Mouse (Mus musculus): Measurements from ENCODE around the gene Ctxn2. TPM values are rescaled to one million over a fixed set of nuclear protein-coding genes. Genes with fewer than 3 reads are reported as not detected.
"Not testable (repeated sequence)": the region's sequence is repeated elsewhere in the genome, so short reads cannot be mapped to it uniquely, and the experiment has no call there.

Gene Ctxn2
- polyA plus RNA-seq (2015; fragmentation: Nextera tagmentation; extraction: Ambion mirVana), result 21.9 and 29.0 TPM in 2 replicates

DNA sequence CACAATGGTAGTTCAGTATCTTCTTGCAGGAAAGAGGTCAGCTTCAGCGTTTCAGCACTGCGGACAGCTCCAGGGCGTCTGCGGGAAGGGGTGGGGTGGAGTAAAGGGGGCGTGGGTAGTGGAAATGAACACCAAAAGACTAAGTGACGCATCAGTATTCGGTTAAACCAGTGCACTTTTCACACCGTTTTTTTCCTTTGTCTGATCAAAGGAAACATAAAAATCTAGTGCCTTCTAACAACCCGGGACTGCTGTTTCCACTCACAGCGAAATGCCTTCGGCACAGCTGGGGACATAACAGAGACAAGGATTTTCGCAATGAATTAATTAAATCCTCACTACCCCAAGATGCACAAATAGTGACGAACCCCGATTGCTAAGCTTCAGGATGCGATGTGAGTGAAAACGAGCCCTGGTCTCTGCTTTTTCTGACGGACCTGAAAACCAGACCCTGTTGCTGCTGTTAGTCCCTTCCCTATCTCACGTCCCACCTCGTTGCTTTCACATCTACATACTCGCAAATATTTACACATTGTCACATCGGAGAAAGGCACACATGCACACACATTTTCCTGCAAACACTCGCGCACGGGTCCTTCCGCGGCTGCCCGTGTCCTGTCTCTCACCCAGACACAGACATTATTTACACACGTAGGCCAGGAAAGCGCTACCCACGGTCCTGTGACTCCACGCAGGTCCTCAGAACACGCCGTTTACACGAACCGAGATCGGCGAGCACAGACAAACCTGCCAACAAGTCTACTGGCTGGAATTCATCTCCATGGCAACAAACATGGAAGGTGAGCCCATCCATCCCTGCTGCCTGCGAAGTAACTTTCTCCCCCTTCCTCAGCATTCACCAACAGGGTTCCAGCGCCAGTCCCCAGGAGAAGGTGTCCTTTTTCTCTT is at the start of gene Ctxn2:
Gene Ctxn2 (plus strand): TSS at position 790 of the 909 bp plus-strand sequence.
- peak within 1 kb of the TSS; percentile 64 for H3K4me2 ChIP-seq
- peak within 1 kb of the TSS; percentile 51 for H3K4me3 ChIP-seq (replicated peaks)
- H3K27me3 ChIP-seq (replicated peaks), result no peaks in the 10 kb centered on the region
- H3K9me3 ChIP-seq (replicated peaks), result no peaks in the 10 kb centered on the region
- peak within 1 kb of the TSS; percentile 57 for H3K9ac ChIP-seq (replicated peaks)
- H3K36me3 ChIP-seq, result no peaks in the 10 kb centered on the region
- peak within 1 kb of the TSS; percentile 89 for H3K27ac ChIP-seq (replicated peaks)
- H3K4me1 ChIP-seq, result peaks cover 16% of the 10 kb centered on the region
- ATAC-seq (ENCODE audit: low FRiP score), result peak; percentile 89
- under 1% methylated on average over 39 of the region's 39 CpGs for WGBS

DNA sequence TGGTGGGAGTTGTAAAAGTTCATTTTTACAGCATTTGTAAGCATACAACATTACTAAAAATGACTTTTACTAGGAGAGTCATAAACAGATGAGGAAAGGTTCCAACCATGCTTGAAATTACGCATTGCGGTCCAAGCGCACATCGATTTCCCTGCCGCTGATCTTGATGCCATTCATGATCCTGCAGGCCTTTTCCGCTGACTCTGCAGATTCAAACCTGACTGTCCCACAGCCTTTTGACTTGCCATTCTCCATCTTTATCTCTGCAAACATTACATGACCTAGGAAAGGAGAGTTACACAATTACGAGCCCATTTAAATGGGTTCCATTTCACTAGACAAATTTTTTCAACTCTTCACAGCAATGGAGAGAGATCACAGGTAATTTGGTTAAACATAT is 47.7 kb upstream of the Ctxn2 start:
- WGBS, result 89% methylated on average over 7 of the region's 7 CpGs

DNA sequence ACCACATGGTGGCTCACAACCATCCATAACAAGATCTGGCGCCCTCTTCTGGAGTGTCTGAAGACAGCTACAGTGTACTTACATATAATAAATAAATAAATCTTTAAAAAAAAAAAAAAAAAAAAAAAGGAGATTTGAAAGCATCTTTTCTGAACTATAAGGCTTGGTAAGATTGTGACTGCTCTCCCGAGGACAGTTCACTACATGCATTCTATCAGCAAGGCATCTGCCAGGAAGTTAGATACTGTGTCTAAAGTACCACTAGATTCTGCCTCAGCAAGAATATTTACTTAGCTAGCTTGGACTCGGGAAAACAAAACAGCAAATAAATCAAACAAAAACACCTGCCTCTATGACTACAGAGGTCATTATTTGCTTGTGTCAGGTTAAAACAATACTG is 44.4 kb upstream of the Ctxn2 start:
- 77% methylated on average over 3 of the region's 3 CpGs for WGBS
- H3K4me1 ChIP-seq; H3K9ac ChIP-seq (replicated peaks); H3K27me3 ChIP-seq (replicated peaks); H3K27ac ChIP-seq (replicated peaks); ATAC-seq (ENCODE audit: low FRiP score); H3K9me3 ChIP-seq (replicated peaks); H3K4me2 ChIP-seq; H3K4me3 ChIP-seq (replicated peaks): not testable (repeated sequence)
- peaks cover 34% of the 10 kb centered on the region for H3K36me3 ChIP-seq

More for the DNA sequence above, 47.7 kb upstream of the Ctxn2 start:
- Histone ChIP-seq H3K36me3 (peaks cover 33% of the 10 kb centered on the region), H3K9ac (replicated peaks) (no peak overlapping the region), H3K4me1 (no peaks in the 10 kb centered on the region; the same call in 1 of the 2 replicates), H3K9me3 (replicated peaks) (no peaks in the 10 kb centered on the region), H3K27me3 (replicated peaks) (no peaks in the 10 kb centered on the region), H3K27ac (replicated peaks) (no peak overlapping the region), H3K4me2 (no peak overlapping the region), H3K4me3 (replicated peaks) (no peak overlapping the region)
- no peak for ATAC-seq (ENCODE audit: low FRiP score)

DNA sequence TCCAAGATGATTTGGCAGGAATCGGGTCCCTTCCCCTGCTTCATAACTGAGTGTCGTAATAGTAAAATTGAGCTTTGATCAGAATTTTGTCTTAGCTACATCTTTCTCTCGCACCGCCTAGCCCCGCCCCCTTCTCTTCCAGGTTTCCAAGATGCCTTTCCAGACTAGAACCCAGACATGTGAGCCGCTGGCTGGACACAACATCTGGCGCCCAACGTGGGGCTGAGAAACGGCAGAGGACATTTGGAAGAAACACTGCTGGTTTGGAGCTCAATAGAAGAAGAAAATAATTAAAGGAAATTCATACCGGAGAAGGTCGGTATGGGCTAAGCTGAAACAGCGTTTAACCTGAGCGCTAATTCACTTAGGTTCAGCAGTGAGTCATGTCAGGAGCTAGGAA is 32.0 kb upstream of the Ctxn2 start:
- not testable (repeated sequence) for H3K27me3 ChIP-seq (replicated peaks); H3K4me2 ChIP-seq; H3K27ac ChIP-seq (replicated peaks); H3K9me3 ChIP-seq (replicated peaks); H3K4me1 ChIP-seq; ATAC-seq (ENCODE audit: low FRiP score); H3K9ac ChIP-seq (replicated peaks); H3K4me3 ChIP-seq (replicated peaks)
- WGBS, result 97% methylated on average over 13 of the region's 13 CpGs
- peaks cover 36% of the 10 kb centered on the region for H3K36me3 ChIP-seq

DNA sequence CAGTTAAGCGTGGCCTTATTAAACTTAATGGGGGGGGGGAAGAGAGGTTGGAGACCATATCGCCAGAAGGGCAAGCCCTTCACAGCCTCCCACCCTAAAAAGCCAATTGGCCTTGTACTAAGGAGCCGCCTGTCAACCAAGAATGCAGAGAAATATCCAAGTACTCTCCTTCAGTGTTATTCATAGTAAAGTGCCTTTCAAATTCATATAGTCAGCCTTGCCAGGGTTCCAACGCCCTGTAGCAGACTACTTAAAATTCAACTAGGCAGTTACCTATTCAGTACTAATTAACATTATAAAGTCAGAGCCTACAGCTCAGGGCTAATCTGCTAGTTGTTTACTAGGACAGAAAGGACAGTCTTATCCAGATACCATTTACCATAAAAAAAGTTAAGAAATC is 30.0 kb upstream of the Ctxn2 start:
- H3K9me3 ChIP-seq (replicated peaks), result not testable (repeated sequence)

DNA sequence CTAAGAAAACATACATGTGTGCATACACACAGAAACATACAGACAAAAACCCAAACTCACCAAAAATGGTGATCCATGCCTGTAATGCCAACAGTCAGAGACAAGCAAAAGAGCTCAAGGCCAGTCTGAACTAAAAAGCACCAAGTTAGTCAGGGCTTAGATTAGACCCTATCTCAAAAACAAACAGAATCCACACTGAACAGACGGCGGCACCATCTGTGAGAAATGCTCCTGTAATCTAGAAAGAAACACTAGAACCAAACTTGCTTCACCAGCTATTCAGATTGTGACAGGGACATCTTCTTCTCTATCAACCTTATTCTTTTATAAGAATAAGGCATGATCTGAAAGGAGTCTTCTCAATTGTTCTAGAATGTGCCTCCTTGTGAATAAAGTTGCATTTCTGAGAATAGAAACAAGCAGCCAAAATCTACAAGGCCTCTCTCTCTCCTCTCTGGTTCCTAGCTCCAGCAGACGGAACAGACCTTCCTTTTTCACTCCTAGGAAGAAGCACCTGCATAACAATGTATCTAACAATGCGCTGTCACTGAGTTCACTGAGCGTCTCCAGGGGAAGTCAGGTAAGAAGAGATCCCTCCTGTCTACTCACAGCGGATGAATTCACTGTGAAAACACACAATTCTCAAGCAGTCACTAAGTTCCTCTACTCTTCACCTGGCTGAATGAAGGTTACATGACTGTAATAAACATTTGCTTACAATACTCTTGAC is 16.9 kb upstream of the Ctxn2 start:
- no peaks in the 10 kb centered on the region for H3K27me3 ChIP-seq (replicated peaks)
- H3K4me2 ChIP-seq, result no peak overlapping the region
- no peak for ATAC-seq (ENCODE audit: low FRiP score)

More for the DNA sequence above, 30.0 kb upstream of the Ctxn2 start:
- H3K27ac ChIP-seq (replicated peaks); ATAC-seq (ENCODE audit: low FRiP score); H3K27me3 ChIP-seq (replicated peaks); H3K4me1 ChIP-seq; H3K4me3 ChIP-seq (replicated peaks); H3K4me2 ChIP-seq; H3K9ac ChIP-seq (replicated peaks): not testable (repeated sequence)
- H3K36me3 ChIP-seq, result peaks cover 34% of the 10 kb centered on the region
- WGBS, result 91% methylated on average over 4 of the region's 4 CpGs

DNA sequence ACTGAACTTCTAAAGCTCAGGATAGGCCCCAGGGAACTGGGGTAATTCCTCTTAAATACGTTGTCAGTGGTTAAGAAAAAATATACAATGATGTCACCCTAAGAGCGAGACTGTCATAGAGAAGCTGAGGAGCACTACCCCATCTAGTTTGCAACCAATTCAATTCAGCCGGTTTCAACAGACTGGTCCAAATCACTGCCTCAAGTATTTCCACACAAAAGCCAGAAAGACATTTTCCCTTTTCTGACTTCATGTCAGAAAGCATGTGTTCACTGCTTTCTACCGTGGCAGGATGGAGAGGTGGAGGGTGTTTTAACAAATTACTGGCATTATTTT is 14.2 kb upstream of the Ctxn2 start:
- Histone ChIP-seq H3K36me3 (no peaks in the 10 kb centered on the region), H3K27me3 (replicated peaks) (no peaks in the 10 kb centered on the region), H3K4me1 (peaks cover 24% of the 10 kb centered on the region), H3K4me3 (replicated peaks) (peak overlapping the region; percentile 62), H3K9ac (replicated peaks) (peak overlapping the region; percentile 83), H3K27ac (replicated peaks) (peak overlapping the region; percentile 90), H3K9me3 (replicated peaks) (no peaks in the 10 kb centered on the region), H3K4me2 (peak overlapping the region; percentile 67)
- peak; percentile 45; the same call in 1 of the 2 replicates for ATAC-seq (ENCODE audit: low FRiP score)
- WGBS, result 3% methylated on average over 4 of the region's 4 CpGs

More for the DNA sequence above, 16.9 kb upstream of the Ctxn2 start:
- Histone ChIP-seq H3K27ac (replicated peaks) (no peak overlapping the region), H3K4me1 (peaks cover 24% of the 10 kb centered on the region), H3K9ac (replicated peaks) (no peak overlapping the region), H3K9me3 (replicated peaks) (no peaks in the 10 kb centered on the region), H3K4me3 (replicated peaks) (no peak overlapping the region), H3K36me3 (peaks cover 8% of the 10 kb centered on the region; the same call in 1 of the 2 replicates)
- WGBS, result 72% methylated on average over 6 of the region's 6 CpGs

DNA sequence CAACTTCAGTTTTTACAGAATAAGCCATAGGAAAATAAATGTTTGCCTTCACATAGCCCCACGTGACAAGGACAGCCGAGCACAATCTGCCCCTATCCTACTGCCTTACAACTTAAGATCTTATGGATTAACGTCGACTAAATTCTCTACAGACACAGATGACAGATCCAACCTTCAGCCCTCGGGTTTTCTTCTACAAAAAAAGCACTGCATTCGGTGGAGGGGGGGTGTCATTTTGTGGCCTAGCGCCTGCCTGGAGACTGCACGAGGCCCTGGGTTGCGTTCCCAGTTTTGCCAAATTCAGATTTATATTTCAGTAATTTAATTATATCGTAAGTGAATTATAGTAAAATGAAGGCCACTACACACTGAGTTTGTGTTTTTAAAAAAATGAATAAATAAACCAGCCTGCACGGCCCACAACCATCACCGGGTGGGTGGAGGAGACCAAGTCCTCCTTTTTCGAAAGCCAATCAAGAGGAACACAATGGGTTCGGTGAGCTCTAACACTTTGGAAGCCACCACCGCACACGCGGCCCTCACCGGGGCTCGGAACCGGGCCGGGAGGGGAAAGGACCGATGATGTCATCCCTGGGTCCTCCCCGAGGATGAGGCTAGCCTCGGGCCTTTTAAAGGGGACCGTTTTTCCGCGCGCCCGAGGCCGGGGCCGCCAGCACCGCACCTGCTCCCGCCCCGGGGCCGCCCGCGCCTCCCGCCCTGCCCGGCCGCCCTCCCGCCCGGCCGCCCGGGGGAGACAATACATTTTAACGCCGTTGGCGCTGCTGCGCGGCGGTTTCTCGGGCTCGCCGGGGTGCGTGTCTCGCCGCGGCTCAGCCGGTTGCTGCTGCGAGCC is 13.6 kb upstream of the Ctxn2 start:
- peak overlapping the region; percentile 67 for H3K4me2 ChIP-seq
- H3K4me3 ChIP-seq (replicated peaks), result peak overlapping the region; percentile 62
- H3K9me3 ChIP-seq (replicated peaks), result no peaks in the 10 kb centered on the region
- H3K4me1 ChIP-seq, result peaks cover 24% of the 10 kb centered on the region
- H3K27me3 ChIP-seq (replicated peaks), result no peaks in the 10 kb centered on the region
- H3K27ac ChIP-seq (replicated peaks), result peak overlapping the region; percentile 90
- ATAC-seq (ENCODE audit: low FRiP score), result peak; percentile 83
- H3K9ac ChIP-seq (replicated peaks), result peak overlapping the region; percentile 83
- WGBS, result under 1% methylated on average over 46 of the region's 59 CpGs
- H3K36me3 ChIP-seq, result no peaks in the 10 kb centered on the region

DNA sequence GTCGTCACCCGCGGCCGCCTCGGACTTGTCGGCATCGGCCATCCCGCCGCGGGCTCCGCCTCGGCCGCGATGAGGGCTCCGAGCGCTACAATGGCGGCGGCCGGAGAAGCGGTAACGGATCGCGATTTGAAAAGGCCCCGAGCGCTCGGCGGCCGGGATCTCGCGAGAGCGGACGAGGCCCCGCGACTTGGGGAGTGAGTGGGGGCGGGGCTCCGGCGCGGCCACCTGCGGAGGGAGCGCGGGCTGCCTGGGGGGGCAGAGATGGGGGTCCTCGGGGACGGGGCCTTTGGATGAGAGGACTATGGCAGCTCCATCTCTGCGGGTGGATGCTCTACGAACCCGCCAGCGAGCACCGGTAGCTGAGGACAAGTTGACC is 13.0 kb upstream of the Ctxn2 start, which contains the start of gene Myef2:
Gene Myef2 (minus strand): TSS at position 185 of the 376 bp plus-strand sequence.
- Histone ChIP-seq H3K36me3 (no peaks in the 10 kb centered on the region), H3K27ac (replicated peaks) (peak within 1 kb of the TSS; percentile 90), H3K9me3 (replicated peaks) (no peaks in the 10 kb centered on the region), H3K27me3 (replicated peaks) (no peaks in the 10 kb centered on the region), H3K9ac (replicated peaks) (peak within 1 kb of the TSS; percentile 83), H3K4me2 (peak within 1 kb of the TSS; percentile 67), H3K4me1 (peaks cover 24% of the 10 kb centered on the region), H3K4me3 (replicated peaks) (peak within 1 kb of the TSS; percentile 62)
- WGBS, result under 1% methylated on average over 47 of the region's 48 CpGs
- peak; percentile 89 for ATAC-seq (ENCODE audit: low FRiP score)

DNA sequence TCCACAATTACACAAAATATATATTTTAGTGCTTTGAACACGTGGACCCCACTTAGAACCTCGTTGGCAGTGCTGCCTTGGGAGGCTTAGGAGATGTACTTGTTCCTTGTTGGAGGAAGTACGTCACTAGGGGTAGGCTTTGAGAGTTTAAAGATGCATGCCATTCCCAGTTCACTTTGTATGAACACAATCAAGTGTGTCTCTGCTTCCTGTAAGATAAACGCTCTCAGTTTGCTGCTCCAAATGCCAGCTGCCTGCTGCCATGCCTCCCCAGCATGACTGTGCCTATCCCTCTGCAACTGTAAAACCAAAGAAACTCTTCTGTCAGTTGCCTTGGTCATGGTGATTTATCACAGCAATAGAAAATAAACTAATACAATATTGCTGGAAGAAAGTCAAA is 10.7 kb upstream of the Ctxn2 start:
- peaks cover 12% of the 10 kb centered on the region for H3K4me1 ChIP-seq
- no peaks in the 10 kb centered on the region for H3K36me3 ChIP-seq
- no peaks in the 10 kb centered on the region for H3K9me3 ChIP-seq (replicated peaks)
- H3K27me3 ChIP-seq (replicated peaks), result no peaks in the 10 kb centered on the region
- no peak overlapping the region for H3K27ac ChIP-seq (replicated peaks)
- WGBS, result 29% methylated on average over 4 of the region's 4 CpGs
- no peak overlapping the region for H3K4me3 ChIP-seq (replicated peaks)
- no peak overlapping the region for H3K9ac ChIP-seq (replicated peaks)
- no peak overlapping the region for H3K4me2 ChIP-seq
- no peak for ATAC-seq (ENCODE audit: low FRiP score)

DNA sequence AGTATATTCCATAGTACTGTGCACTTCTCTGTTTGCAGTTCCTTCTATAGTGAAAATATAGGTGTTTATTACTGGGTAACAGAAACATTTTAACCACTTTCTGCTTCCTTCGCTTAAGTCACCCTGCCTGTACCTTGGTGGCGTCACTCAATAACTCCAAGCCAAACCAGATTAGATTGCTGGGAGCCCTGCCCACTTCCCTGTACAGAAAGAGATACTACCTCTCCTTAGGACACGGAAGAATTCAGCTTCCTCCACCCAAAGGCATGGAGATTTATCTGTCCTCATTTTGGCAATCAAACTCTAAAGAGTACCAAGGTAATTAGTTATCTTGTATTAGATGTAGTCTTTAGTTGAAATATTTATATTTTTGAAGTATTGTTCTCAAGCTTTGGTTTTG is 9.7 kb upstream of the Ctxn2 start:
- Histone ChIP-seq H3K4me2 (no peak overlapping the region), H3K4me1 (peaks cover 4% of the 10 kb centered on the region), H3K27ac (replicated peaks) (no peak overlapping the region), H3K36me3 (no peaks in the 10 kb centered on the region), H3K4me3 (replicated peaks) (no peak overlapping the region), H3K27me3 (replicated peaks) (no peaks in the 10 kb centered on the region), H3K9ac (replicated peaks) (no peak overlapping the region), H3K9me3 (replicated peaks) (no peaks in the 10 kb centered on the region)
- 93% methylated on average over 3 of the region's 3 CpGs for WGBS
- no peak for ATAC-seq (ENCODE audit: low FRiP score)
